Mouse (Mus musculus) gastrocnemius, postnatal 10 days (tissue): ENCODE measurements at regions not wholly inside any gene's neighbourhood (a gene's known extent, or its start where the extent isn't known, plus 50 kb on each side); places are given as distances from the start of the nearest gene placed in this dataset.

Source experiments
- DNase-seq: peaks from one replicate; pipeline ENCODE4 v3.0.0; 2021; ENCODE audit warnings: mixed read lengths

- no peak for DNase-seq
Observed at GRCm38 (mm10) chr1:164628840-164629239, 167.6 kb upstream of the Dpt start.

GRCm38 (mm10) chr1:164622946-164623345 is 164.8 kb upstream of the Atp1b1 start:
- no peak for DNase-seq

GRCm38 (mm10) chr1:164622417-164622816 is 164.3 kb upstream of the Atp1b1 start:
- DNase-seq, result no peak

GRCm38 (mm10) chr1:164620129-164620528 is 162.0 kb upstream of the Atp1b1 start:
- no peak for DNase-seq

GRCm38 (mm10) chr1:164617871-164618270 is 159.7 kb upstream of the Atp1b1 start:
- no peak for DNase-seq

GRCm38 (mm10) chr1:164607061-164607460 is 148.9 kb upstream of the Atp1b1 start:
- no peak for DNase-seq

- DNase-seq, result no peak
Observed at GRCm38 (mm10) chr1:164606141-164606754, 148.1 kb upstream of the Atp1b1 start.

- DNase-seq, result no peak
Observed at GRCm38 (mm10) chr1:164603433-164603832, 145.3 kb upstream of the Atp1b1 start.

GRCm38 (mm10) chr1:164602568-164602967 is 144.4 kb upstream of the Atp1b1 start:
- no peak for DNase-seq

- DNase-seq, result no peak
Observed at GRCm38 (mm10) chr1:164590205-164590613, 132.1 kb upstream of the Atp1b1 start.

GRCm38 (mm10) chr1:164586066-164586989 is 128.2 kb upstream of the Atp1b1 start:
- DNase-seq, result no peak

GRCm38 (mm10) chr1:164576856-164577489 is 118.8 kb upstream of the Atp1b1 start:
- no peak for DNase-seq

GRCm38 (mm10) chr1:164573639-164574038 is 115.5 kb upstream of the Atp1b1 start:
- no peak for DNase-seq

GRCm38 (mm10) chr1:164572183-164572582 is 114.0 kb upstream of the Atp1b1 start:
- DNase-seq, result no peak

- DNase-seq, result no peak
Observed at GRCm38 (mm10) chr1:164571496-164572078, 113.4 kb upstream of the Atp1b1 start.

GRCm38 (mm10) chr1:164564847-164565246 is 106.7 kb upstream of the Atp1b1 start:
- DNase-seq, result no peak

GRCm38 (mm10) chr1:164559546-164560228 is 101.5 kb upstream of the Atp1b1 start:
- no peak for DNase-seq

GRCm38 (mm10) chr1:164552658-164553057 is 94.5 kb upstream of the Atp1b1 start:
- DNase-seq, result no peak

GRCm38 (mm10) chr1:164551019-164551418 is 92.9 kb upstream of the Atp1b1 start:
- DNase-seq, result no peak

- DNase-seq, result no peak
Observed at GRCm38 (mm10) chr1:164550596-164550995, 92.4 kb upstream of the Atp1b1 start.

GRCm38 (mm10) chr1:164548071-164548470 is 89.9 kb upstream of the Atp1b1 start:
- DNase-seq, result no peak

- no peak for DNase-seq
Observed at GRCm38 (mm10) chr1:164545843-164546242, 87.7 kb upstream of the Atp1b1 start.
